Mouse (Mus musculus) thymus, adult 2 months (tissue): ENCODE data around the gene Trafd1.

Experiments
- CTCF ChIP-seq: fragments of 200-500 bp; IDR thresholded peaks from 2 replicates; pipeline ENCODE4 v1.5.1; 2012; ENCODE audit warnings: mild to moderate bottlenecking, control low read depth, low read length, moderate library complexity, borderline replicate concordance; ENCODE audit not compliant: control insufficient read depth, poor library complexity, insufficient read depth; ENCODE audit errors: extremely low read depth
- POLR2A ChIP-seq: fragments of 200-500 bp; IDR thresholded peaks from 2 replicates; pipeline ENCODE4 v1.6.1; 2012; ENCODE audit warnings: mild to moderate bottlenecking, low read length, control low read depth, moderate library complexity; ENCODE audit not compliant: control insufficient read depth, poor library complexity, insufficient read depth; ENCODE audit errors: extremely low read depth

GRCm38 (mm10) chr5:121342490-121342889 is 42.9 kb downstream of the Trafd1 start:
- no peak for TF ChIP-seq CTCF
- no peak for TF ChIP-seq POLR2A
